Mouse (Mus musculus) heart, postnatal 4 days (tissue): ENCODE data around the gene Ccna2. TPM values are rescaled to one million over a fixed set of nuclear protein-coding genes. Genes with fewer than 3 reads are reported as not detected.

Experiments
- DNase-seq: peaks from one replicate; pipeline ENCODE4 v3.0.0; 2021
- total RNA-seq, 2 experiments: library from RNA; stranded (reverse); gene quantifications; 2 replicates each; pipeline ENCODE4 v1.2.3; 2021

Ccna2 gene
- total RNA-seq, 2 experiments from 2014 or later = 95.4 to 106 TPM

DNA sequence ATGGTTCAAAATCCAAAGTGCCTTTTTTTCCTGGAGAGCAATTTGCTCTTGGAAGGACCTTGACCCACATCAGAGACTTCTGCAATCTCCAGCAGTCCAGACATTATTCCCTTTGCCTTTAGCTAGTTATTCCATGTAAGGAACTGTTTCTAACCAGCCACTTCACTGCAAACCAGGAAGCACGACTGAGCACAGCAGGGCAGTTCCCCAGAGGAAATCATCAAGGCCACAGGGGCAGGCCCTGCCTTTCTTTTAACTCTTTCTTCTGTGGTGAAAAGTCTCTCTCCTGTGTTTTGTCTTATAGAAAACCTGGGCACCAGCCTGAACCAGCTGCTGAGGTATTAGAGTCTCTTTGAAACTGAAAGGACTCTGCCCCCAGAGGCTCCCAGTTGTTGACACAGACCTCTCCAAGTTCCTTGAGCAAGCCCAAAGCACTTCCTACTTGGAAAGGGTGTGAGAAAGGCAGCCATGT lies 38.7 kb downstream of the Ccna2 start:
- no peak for DNase-seq

DNA sequence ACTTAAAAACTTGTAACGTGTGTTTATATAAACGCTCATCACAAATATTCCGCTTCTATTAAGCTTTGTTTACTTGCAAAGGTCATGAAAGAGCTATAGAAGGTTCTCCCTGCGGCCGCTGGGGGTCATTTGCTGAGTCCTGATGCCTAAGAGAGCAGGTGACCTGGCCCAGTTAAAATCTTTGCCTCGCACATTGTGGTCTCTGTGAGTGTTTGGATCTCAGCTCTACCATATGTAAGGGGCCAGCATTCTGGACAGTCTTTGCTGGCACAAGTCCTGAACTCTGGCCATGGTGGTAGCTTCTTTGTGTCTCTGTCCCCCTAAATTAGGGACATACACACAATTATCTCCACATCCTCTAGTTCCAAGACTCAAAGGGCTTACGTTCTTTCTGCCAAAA lies 39.2 kb downstream of the Ccna2 start:
- DNase-seq = no peak

DNA sequence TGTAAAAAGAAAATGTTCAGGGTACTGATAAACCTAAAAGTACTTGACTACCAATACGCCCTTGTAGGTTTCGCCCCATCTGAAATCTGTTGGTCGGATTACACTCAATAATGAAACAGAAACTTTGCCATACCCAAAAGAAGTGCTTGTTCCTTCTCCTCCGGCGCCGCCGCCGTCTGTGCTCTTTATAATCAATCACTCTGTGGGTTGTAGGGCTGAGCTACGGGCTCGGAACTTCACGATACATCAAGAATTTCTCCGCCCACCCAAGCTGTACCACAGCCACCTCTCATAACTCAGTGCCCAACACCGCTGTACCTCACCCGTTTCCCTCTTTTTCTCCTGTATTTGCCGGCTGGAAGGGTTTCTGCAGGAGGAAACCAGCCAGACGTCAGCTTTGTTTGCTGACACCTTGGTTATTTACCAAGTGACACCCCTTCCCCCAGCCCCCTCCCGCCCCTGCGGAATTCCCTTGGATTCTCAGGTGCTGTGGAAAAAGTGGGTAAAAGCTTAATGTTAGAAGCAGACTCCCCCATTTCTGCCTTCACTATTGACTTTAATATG lies 39.9 kb downstream of the Ccna2 start:
- DNase-seq = no peak

DNA sequence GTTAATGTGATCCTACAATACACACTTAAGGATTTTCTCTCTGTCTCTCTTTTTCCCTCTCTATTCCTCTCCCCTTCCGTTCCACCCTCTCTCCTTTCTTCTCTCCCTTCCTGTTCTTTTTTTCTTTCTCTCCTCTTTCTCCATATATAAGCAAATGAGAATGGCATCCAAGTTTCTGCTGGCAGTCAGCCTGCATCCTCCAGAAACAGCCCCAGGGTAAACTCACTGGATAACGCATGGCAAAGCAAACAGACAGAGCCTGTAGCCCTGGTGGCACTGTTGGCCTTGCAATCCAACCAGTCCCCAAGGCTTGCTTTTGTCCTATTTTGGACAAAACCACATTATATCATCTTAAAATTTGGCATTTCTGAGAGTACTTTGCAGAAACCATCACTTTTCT lies 40.7 kb downstream of the Ccna2 start:
- DNase-seq = no peak

DNA sequence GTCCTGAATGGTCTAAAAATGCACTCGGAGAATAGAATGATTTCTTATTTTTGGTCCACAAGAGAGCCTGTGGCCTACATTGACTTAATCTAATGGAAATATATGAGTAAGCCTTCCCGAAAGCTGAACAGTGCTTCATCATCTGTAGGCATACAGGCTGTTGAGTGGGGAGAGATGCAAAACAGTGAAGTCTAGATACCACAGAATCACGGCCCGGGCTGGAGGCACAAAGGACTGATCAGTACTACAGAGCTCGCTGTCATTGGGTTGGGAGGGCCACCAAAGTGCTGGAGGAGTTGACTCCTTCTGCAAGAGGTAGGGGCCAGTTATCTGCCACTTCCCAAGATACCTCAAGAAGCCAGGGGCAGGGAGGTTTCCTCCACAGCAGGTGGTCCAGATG lies 41.2 kb downstream of the Ccna2 start:
- no peak for DNase-seq

DNA sequence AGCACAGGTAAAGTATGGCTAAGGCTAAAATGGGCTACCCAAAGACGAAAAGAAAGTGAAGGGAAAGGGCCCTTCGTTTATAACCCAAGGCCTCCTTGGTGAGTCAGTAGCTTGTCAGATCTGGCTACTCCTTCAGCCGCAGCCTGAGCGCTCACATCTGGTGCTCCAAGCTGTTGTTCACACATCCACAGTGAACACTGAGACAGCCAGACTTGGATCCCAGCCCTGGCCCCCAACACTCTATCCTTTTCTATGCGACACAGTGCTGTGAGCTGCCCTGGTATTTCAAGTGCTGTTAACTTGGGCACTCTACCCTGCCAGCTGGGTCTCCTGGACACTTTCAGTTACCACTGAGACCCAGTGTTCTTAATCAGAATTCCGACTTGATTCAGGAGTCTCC lies 41.6 kb downstream of the Ccna2 start:
- DNase-seq = peak; percentile 79

DNA sequence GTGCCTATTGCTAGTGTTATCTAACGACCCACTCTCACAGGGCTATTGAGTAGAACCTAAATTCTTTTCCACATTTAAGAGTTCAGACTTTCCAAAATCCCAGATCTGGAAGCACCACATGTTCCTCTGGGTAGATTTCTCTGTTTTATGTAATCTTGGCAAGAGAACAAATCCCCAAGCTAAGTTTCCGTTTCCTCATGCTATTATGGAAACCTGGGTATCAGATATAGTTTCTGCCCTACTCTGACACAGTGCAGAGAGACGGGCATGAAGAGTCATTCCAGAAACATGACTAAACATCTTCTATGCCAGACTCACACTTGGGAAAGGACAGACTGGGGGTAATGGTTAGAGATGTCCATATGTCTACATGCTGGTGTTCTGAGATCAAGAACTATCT lies 47.5 kb downstream of the Ccna2 start:
- no peak for DNase-seq

DNA sequence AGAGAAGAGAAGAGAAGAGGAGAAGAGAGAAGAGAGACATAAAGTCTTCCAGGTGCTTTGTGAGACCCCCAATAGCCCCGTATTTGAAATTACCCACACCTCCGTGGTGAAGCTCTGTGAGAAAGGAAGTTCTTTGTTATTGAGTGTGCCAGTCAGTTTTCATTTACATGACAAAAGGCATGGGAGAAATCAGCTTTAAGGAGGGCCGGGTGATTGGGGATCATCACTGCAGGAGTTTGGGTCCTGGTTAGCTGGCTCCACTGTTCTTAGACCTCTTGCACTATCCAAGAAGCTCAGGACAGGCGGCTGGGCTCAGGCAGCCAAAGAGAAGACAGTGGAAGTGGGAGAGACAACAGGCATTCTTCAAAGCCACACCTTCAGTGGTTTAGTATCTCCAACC lies 49.8 kb downstream of the Ccna2 start:
- DNase-seq = no peak

DNA sequence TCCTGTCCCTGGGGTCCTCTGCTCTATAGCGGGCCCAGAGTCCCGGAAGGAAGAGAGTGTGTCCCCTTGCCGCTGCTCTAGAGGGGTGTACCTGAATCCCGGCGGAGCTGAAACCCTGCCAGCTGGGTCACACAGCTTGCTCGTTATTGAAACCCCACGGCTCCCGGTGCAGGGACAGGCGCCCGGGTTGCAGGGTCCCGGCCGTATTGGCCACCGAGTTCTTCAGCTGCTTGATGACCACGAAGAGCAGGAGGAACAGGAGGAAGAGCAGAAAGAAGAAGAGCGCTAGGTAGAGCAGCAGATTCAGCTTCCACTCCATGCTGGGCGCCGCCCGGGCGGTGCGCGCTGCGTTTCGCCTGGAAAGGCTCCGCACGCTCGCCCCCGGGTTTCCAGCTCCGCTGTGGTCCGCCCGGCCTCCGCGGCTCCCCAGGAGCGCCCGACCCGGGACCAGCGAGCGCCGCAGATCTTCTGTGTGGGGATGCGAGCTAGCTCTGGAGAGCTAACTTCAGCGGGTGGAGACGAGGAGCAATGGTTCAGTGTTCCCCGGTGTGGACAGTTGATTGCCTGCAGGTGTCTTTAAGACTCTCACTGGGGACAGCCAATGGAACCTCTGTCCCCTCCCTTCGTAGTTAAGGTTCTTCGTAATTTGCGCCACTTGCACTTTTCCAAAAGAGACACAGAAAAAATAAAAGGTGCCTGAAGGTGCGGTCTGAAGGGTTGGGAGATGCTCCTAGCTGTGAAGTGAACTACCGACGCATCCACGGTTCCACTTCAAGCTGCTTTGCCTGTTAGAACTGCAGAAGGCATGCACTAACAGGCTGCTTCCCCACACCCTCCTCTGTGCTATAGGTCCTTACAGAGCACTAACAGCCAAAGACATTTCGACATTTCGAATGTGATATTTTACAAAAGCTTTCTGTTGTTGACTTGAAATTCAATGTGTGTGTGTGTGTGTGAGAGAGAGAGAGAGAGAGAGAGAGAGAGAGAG lies 50.6 kb downstream of the Ccna2 start, which contains the start of gene Gm11549:
Gene Gm11549 (minus strand): TSS at position 741 of the 988 bp plus-strand sequence.
- peak; percentile 38 for DNase-seq

DNA sequence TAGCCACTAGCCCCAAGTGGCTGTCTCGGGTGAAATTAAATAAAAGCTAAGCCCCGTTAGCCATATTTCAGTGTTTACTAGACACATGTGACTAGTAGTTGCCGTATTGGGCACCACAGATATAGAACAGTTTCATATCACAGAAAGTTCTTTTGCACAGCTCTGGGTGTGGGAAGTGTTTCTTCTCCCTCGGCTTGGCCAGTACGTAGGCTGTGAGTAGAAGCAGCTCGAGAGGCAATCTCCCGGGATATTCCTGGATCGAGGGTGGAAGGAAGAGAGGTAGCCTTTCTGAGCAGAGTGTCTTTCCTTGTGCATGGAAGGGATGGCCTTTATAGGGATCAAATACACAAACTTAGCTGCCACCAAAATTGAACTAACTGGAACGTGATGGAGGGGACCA lies 55.8 kb downstream of the Ccna2 start:
- no peak for DNase-seq

Other genes starting within 250 kb of the Ccna2 start
- 100 to 1,000 TPM; 250 to 254 TPM for gene Anxa5, start 96.3 kb downstream of the Ccna2 start, total RNA-seq
- under 1 TPM; 0.50 to 0.91 TPM for gene 1810062G17Rik, start 96.2 kb downstream of the Ccna2 start, total RNA-seq
- gene Gm11549, start 50.3 kb downstream of the Ccna2 start, total RNA-seq = under 1 TPM; 0.09 to 0.12 TPM
- gene Exosc9, start 19.5 kb downstream of the Ccna2 start, total RNA-seq = 10 to 100 TPM; 29.8 to 32.0 TPM
- gene Bbs7, start 41.3 kb upstream of the Ccna2 start, total RNA-seq = 1 to 10 TPM; 8.9 to 9.9 TPM
- 1 to 10 TPM; 9.6 to 9.8 TPM for gene Trpc3, start 118.0 kb upstream of the Ccna2 start, total RNA-seq